Mouse (Mus musculus) MEL (cell line): ENCODE measurements at regions not wholly inside any gene's neighbourhood (a gene's known extent, or its start where the extent isn't known, plus 50 kb on each side); places are given as distances from the start of the nearest gene placed in this dataset.

Experiments
- CTCF ChIP-seq, 3 experiments: IDR thresholded peaks in 2 of 3; conservative IDR thresholded peaks in 1 of 3; 2 replicates each; pipeline ENCODE4 v1.5.1; 2011 to 2012; ENCODE audit warnings: low read length in 3 of 3, low read depth in 2 of 3, mild to moderate bottlenecking in 2 of 3, improper control_type of control experiment in 1 of 3, inconsistent platforms in 1 of 3, mixed read lengths in 1 of 3, moderate library complexity in 1 of 3; ENCODE audit not compliant: control insufficient read depth in 1 of 3, insufficient read depth in 1 of 3, poor library complexity in 1 of 3, severe bottlenecking in 1 of 3
- ELF1 ChIP-seq: IDR thresholded peaks from 2 replicates; pipeline ENCODE4 v1.6.1; 2014; ENCODE audit warnings: low read depth, mild to moderate bottlenecking, inconsistent platforms, low read length, improper control_type of control experiment, moderate library complexity
- EP300 ChIP-seq, 2 experiments: IDR thresholded peaks; 2 replicates each; pipeline ENCODE4 v1.6.1; 2011; ENCODE audit warnings: improper control_type of control experiment in 2 of 2, low read length in 2 of 2, low read depth in 1 of 2, mild to moderate bottlenecking in 1 of 2
- HCFC1 ChIP-seq: IDR thresholded peaks from 2 replicates; pipeline ENCODE4 v1.6.1; 2012; ENCODE audit warnings: low read depth, mild to moderate bottlenecking, inconsistent platforms, low read length, improper control_type of control experiment, moderate library complexity
- KAT2A ChIP-seq: conservative IDR thresholded peaks from 2 replicates; pipeline ENCODE4 v1.6.1; 2012; ENCODE audit warnings: low read depth, low read length, improper control_type of control experiment, inconsistent platforms
- MAFK ChIP-seq: IDR thresholded peaks from 2 replicates; pipeline ENCODE4 v1.6.1; 2011; ENCODE audit warnings: low read depth, mild to moderate bottlenecking, low read length, improper control_type of control experiment, borderline replicate concordance
- MAZ ChIP-seq: IDR thresholded peaks from 2 replicates; pipeline ENCODE4 v1.6.1; 2012; ENCODE audit warnings: low read depth, mild to moderate bottlenecking, inconsistent platforms, low read length, improper control_type of control experiment
- MYB ChIP-seq: IDR thresholded peaks from 2 replicates; pipeline ENCODE4 v1.6.1; 2011; ENCODE audit warnings: mild to moderate bottlenecking, low read depth, low read length, improper control_type of control experiment
- MYC ChIP-seq: IDR thresholded peaks from 2 replicates; pipeline ENCODE4 v1.6.1; 2011; ENCODE audit warnings: low read depth, mild to moderate bottlenecking, low read length, improper control_type of control experiment, moderate library complexity
- POLR2A ChIP-seq, 2 experiments: IDR thresholded peaks; 2 replicates each; pipeline ENCODE4 v1.6.1; 2011 to 2012; ENCODE audit warnings: low read length in 2 of 2, mild to moderate bottlenecking in 2 of 2, control low read depth in 1 of 2, improper control_type of control experiment in 1 of 2, low read depth in 1 of 2, moderate library complexity in 1 of 2; ENCODE audit not compliant: control insufficient read depth in 1 of 2, insufficient read depth in 1 of 2, poor library complexity in 1 of 2
- ZC3H11A ChIP-seq: IDR thresholded peaks from 2 replicates; pipeline ENCODE4 v1.6.1; 2012; ENCODE audit warnings: low read depth, mild to moderate bottlenecking, inconsistent platforms, low read length, improper control_type of control experiment

DNA sequence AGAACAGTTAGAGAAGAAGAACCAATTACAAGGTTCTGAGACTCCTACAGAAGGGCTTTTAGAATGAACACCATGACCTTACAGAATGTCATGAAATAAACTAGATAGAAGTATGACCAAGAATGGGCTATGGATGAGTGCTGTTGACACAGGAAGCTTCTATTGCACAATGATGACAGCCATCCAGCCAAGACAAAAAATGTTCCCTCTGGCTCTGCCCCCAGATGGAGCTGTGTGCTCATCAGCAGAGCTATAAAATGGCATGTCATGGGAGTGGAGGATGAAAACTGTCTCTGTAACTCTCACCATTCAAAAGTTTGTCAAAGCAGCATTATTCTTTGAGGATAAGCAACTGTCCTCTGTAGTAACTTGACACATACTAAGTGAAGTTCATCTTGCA, 1086.0 kb upstream of the Cited2 start:
- TF ChIP-seq POLR2A (IDR thresholded peaks at IDR 0.05; ENCODE audit: control insufficient read depth in 1 of 2, insufficient read depth in 1 of 2, low read depth in 1 of 2, low read length in 2 of 2, poor library complexity in 1 of 2) (no peak), KAT2A (no peak), MYB (no peak), MAFK (no peak), CTCF (IDR thresholded peaks at IDR 0.05 in 2 of 3, conservative IDR thresholded peaks at IDR 0.05 in 1 of 3; ENCODE audit: control insufficient read depth in 1 of 3, insufficient read depth in 1 of 3, low read depth in 2 of 3, low read length in 3 of 3, poor library complexity in 1 of 3, severe bottlenecking in 1 of 3) (peak in 2 of 3 experiments; percentile 30 to 47; a peak in 4 of 6 replicates), ELF1 (no peak), HCFC1 (no peak), MYC (no peak), ZC3H11A (peak; percentile 21; the same call in 1 of the 2 replicates), MAZ (no peak), EP300 (IDR thresholded peaks at IDR 0.05; ENCODE audit: low read depth in 1 of 2, low read length in 2 of 2) (no peak)
